In genomic region chr19:9938156-9938823, GRCm38 (mm10) we compare ENCODE assay signal across 10 mouse cellular contexts. TPM values are rescaled to one million over a fixed set of nuclear protein-coding genes. Genes with fewer than 3 reads are reported as not detected.
DNase-seq lines count a peak whose midpoint lies in the region; ATAC-seq and TF ChIP-seq lines count a peak whose summit lies in the region.
"Had no signal": no experiment of that assay in that cellular context is flagged by ENCODE, and none has a peak within 500 bp of the region (broad histone marks: within the 10 kb centered on the region; RNA-seq: fewer than 3 reads in every experiment).

No protein-coding gene starts in this region.

- no peak overlapping the region for H3K4me2 ChIP-seq in forebrain, embryonic 11.5 days (ENCODE audit: low read depth, low read length, severe bottlenecking)
- H3K4me2 ChIP-seq: hindbrain, embryonic 13.5 days had no signal

- TF ChIP-seq CTCF in left cerebral cortex, adult 2 months (IDR thresholded peaks at IDR 0.05): no peak
- no peak for TF ChIP-seq CTCF in bone marrow, adult 2 months (IDR thresholded peaks at IDR 0.05; ENCODE audit: control insufficient read depth, insufficient read depth, low read length)
- no peak for TF ChIP-seq CTCF in olfactory bulb, adult 2 months (IDR thresholded peaks at IDR 0.05; ENCODE audit: insufficient read depth, low read depth, low read length)

- no peaks in the 10 kb centered on the region for H3K9me3 ChIP-seq in forebrain, embryonic 11.5 days (ENCODE audit: control insufficient read depth, low read length)
- H3K9me3 ChIP-seq: hindbrain, embryonic 13.5 days had no signal

- H3K4me3 ChIP-seq in left cerebral cortex, adult 2 months: no peak overlapping the region
- peak overlapping the region; percentile 26 for H3K4me3 ChIP-seq in bone marrow, adult 2 months (replicated peaks; ENCODE audit: control insufficient read depth, low read depth, low read length)
- no peak overlapping the region for H3K4me3 ChIP-seq in olfactory bulb, adult 2 months (ENCODE audit: insufficient read depth, low read depth, low read length)
- H3K4me3 ChIP-seq in forebrain, embryonic 11.5 days (ENCODE audit: low read depth, low read length): no peak overlapping the region
- H3K4me3 ChIP-seq: hindbrain, embryonic 13.5 days had no signal

- intact Hi-C loops in left cerebral cortex, adult 2 months (cut with DNase I): no loop called here

- peaks cover 16% of the 10 kb centered on the region for H3K4me1 ChIP-seq in bone marrow, adult 2 months (ENCODE audit: control insufficient read depth, insufficient read depth, low read length)
- peaks cover 4% of the 10 kb centered on the region; the same call in 1 of the 2 replicates for H3K4me1 ChIP-seq in olfactory bulb, adult 2 months (ENCODE audit: control insufficient read depth, insufficient read depth, low read length)
- H3K4me1 ChIP-seq in forebrain, embryonic 11.5 days (replicated peaks; ENCODE audit: control insufficient read depth, insufficient read depth, low read length): peaks cover 2% of the 10 kb centered on the region; the same call in 1 of the 2 replicates

- 4% methylated on average over 6 of the region's 6 CpGs for WGBS in bone marrow, adult 2 months
- WGBS in olfactory bulb, adult 2 months: 83% methylated on average over 6 of the region's 6 CpGs
- WGBS in forebrain, embryonic 11.5 days: 91% methylated on average over 6 of the region's 6 CpGs

- peak overlapping the region; percentile 24; the same call in 1 of the 2 replicates for H3K27ac ChIP-seq in left cerebral cortex, adult 2 months
- H3K27ac ChIP-seq in bone marrow, adult 2 months (ENCODE audit: control insufficient read depth, insufficient read depth, low read depth, low read length, poor library complexity): peak overlapping the region; percentile 71
- peak overlapping the region; percentile 17; the same call in 1 of the 2 replicates for H3K27ac ChIP-seq in olfactory bulb, adult 2 months (ENCODE audit: insufficient read depth, low read depth, low read length)
- H3K27ac ChIP-seq in forebrain, embryonic 11.5 days (ENCODE audit: low read depth, low read length): no peak overlapping the region
- H3K27ac ChIP-seq: hindbrain, embryonic 13.5 days had no signal

- TF ChIP-seq POLR2A in bone marrow, adult 2 months (IDR thresholded peaks at IDR 0.05; ENCODE audit: borderline replicate concordance, control insufficient read depth, low read depth, low read length): no peak
- TF ChIP-seq POLR2A in olfactory bulb, adult 2 months (IDR thresholded peaks at IDR 0.05; ENCODE audit: insufficient read depth, low read depth, low read length): no peak

- DNase-seq in left cerebral cortex, adult 2 months (ENCODE audit: extremely low spot score in 1 of 2, low spot score in 2 of 2): no peak
- DNase-seq in left cerebral cortex, adult 9 months (ENCODE audit: low spot score in 2 of 2): no peak
- DNase-seq in CD8-positive naive resting alpha-beta T cell, adult 2 months (ENCODE audit: low read depth in 2 of 2, low spot score in 2 of 2): peak; percentile 3 to 28
- DNase-seq in kidney, adult 11 months: no peak
- no peak for DNase-seq in forebrain, embryonic 11.5 days (ENCODE audit: low spot score)
- DNase-seq: kidney, postnatal 14 days; right cerebral cortex, postnatal 4 days had no signal

- no peak overlapping the region for H3K9ac ChIP-seq in forebrain, embryonic 11.5 days (ENCODE audit: low read length)
- H3K9ac ChIP-seq: hindbrain, embryonic 13.5 days had no signal

- no peaks in the 10 kb centered on the region for H3K27me3 ChIP-seq in forebrain, embryonic 11.5 days (ENCODE audit: control insufficient read depth, insufficient read depth, low read length)
- H3K27me3 ChIP-seq: hindbrain, embryonic 13.5 days had no signal

- no peaks in the 10 kb centered on the region for H3K36me3 ChIP-seq in forebrain, embryonic 11.5 days (ENCODE audit: control insufficient read depth, insufficient read depth, low read length)
- H3K36me3 ChIP-seq: hindbrain, embryonic 13.5 days had no signal

- no peak for ATAC-seq in forebrain, embryonic 11.5 days (replicated peaks; ENCODE audit: low FRiP score)

RNA-seq across cellular contexts. Expression of gene Incenp, which starts 38.9 kb away (rescaled TPM):
- 10 to 100 TPM; 28.1 to 28.3 TPM for total RNA-seq in left cerebral cortex, adult 2 months (2021)
- polyA plus RNA-seq in bone marrow, adult 2 months (2011; ENCODE audit: insufficient read depth, insufficient read length, low replicate concordance, missing spikeins): 277 and 301 TPM in 2 replicates
- not detected in 2 replicates for polyA plus RNA-seq in olfactory bulb, adult 2 months (2012; ENCODE audit: insufficient read depth, insufficient read length, low replicate concordance, missing spikeins)
- polyA plus RNA-seq in forebrain, embryonic 11.5 days (2014; fragmentation: Nextera tagmentation; extraction: Ambion mirVana): 128 and 133 TPM in 2 replicates

RNA-seq across cellular contexts. Expression of gene Fth1, which starts 42.1 kb away (rescaled TPM):
- 1,000 to 10,000 TPM; 2,213 to 2,341 TPM for total RNA-seq in left cerebral cortex, adult 2 months (2021)
- 1,509 and 1,706 TPM in 2 replicates for polyA plus RNA-seq in bone marrow, adult 2 months (2011; ENCODE audit: insufficient read depth, insufficient read length, low replicate concordance, missing spikeins)
- polyA plus RNA-seq in olfactory bulb, adult 2 months (2012; ENCODE audit: insufficient read depth, insufficient read length, low replicate concordance, missing spikeins): 1,416 TPM in 1 of 2 replicates, not detected in the other
- polyA plus RNA-seq in forebrain, embryonic 11.5 days (2014; fragmentation: Nextera tagmentation; extraction: Ambion mirVana): 1,254 and 1,333 TPM in 2 replicates

Comparison
In these comparisons a context has a peak if more than half of its experiments do, and no peak if none do; other contexts are left out.
1. DNase-seq: peak in CD8-positive naive resting alpha-beta T cell, adult 2 months (2 of 2); none in left cerebral cortex, adult 2 months (0 of 2), left cerebral cortex, adult 9 months (0 of 2), kidney, adult 11 months (single experiment) and forebrain, embryonic 11.5 days (single experiment).